Mouse (Mus musculus) spleen, postnatal 36 days (tissue): ENCODE data around the gene Spr.
"Not testable (repeated sequence)": the region's sequence is repeated elsewhere in the genome, so short reads cannot be mapped to it uniquely, and the experiment has no call there.

ENCODE experiments used
- DNase-seq, 2 experiments: peaks; one replicate each; pipeline ENCODE4 v3.0.0; 2022; ENCODE audit warnings: low spot score in 2 of 2, mixed read lengths in 1 of 2

Spr gene

DNA sequence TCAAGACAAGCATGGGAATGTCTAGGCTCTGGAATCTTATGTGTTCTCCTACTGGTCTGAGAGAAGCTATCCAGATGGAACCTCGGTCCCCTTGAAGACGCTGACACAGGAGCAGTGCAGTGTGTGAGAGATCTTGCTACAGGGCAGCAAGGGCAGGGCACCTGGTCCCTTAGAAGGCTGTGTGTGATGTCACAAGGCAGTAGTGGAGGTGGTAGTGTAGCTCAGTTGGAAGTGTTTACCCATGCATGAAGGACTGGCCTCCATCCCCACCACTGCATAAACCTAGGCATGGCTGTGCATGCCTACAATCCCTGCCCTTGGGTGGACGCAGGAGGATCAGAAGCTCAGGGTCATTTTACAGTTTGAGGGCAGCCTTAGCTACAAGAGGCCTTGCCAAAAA is 5.3 kb downstream of the Spr start:
- DNase-seq, result not testable (repeated sequence)

DNA sequence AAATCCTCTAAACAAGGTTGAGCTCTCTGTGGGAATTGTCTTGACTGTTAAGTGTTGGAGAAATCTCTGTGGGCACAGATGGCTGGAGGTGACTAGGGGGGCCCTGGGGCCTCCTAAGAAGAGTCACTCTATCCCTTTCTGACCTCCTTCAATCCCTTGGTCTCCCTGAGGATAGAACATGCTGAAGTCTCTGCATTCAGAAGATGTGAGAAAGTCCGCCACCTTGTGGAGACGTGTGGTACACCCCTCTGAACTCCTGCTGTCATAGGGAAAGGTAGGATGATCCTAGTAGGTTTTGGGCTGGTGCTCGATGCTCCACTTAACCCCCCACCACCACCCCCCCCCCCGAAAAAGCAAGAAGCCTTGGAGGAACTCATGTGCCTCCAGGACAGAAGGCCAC is 5.9 kb downstream of the Spr start:
- peak in 1 of 2 experiments; percentile 24 for DNase-seq

DNA sequence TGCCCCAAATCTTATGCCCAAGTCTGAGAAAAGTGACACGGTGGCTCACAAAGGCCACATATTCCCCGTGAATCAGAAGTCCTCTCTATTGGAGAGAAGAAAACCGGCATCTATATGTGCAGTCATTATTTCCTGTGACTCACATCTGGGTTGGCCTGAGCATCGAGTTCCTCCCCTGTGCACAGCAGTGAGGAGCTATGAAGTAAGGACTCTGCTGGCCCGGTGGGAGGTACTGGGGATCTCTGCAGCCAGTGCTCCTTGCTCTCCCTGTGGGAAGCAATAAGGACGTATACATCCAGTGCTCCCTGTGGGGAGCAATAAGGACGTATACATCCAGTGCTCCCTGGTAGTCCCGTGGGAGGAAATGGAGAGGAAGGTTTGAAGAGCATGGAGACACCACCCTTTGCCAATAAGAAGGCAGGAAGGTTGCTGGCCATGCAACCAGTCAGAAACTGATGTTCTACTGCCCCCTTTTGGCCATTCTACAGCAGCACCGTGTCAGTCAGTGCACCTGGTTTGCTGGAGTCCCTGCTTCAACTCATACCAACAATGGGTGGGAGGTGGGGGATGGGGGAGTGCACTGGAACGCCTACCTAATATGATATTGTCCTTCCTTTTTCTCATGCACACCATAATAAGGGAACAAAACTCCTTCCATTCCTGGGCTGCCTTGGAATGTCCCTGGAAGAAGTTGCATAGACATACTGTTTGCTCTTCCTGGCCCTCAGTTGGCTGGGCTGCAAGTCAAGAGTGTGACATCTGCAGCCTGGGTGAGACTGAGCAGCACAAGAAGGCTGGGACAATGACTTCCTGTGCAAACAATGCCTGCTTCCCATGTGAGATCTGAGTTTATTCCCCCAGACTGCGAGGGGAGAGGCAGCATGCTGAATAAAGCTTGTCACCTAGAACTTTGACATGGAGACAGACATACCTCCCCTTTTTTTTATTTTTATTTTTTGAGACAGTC is 19.7 kb downstream of the Spr start:
- peak; percentile 7 to 10 for DNase-seq

DNA sequence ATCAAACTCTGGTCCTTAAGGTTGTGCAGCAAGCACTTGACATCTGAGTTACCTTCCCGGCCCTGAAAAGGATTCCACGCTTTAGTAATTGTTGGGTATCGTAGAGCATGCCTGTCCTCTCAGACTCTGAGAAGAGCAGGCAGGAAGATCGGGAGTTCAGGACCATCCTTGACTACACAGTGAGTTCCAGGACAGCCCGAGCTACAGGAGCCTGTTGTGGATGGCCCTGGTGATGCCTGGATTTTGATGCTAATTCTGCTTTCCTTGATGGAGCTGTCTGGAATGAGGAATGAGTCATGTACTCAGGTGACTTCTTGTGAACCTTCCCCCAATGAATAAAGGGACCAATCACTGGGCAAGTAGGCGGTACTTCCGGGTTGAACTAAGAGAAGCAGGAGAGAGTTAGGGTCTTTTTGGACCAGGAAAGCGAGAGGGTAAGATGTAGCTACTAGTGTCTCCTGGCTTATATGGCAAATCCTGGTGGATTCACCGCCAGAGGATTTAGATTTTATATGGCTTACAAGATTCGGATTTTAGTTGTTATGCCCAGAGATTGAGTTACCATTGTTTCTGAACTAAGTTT is 32.4 kb downstream of the Spr start:
- no peak for DNase-seq

- no peak for DNase-seq
These were observed 34.2 kb downstream of the Spr start for GRCm38 (mm10) chr6:85103321-85103720.

- DNase-seq, result no peak
These were observed 41.1 kb downstream of the Spr start for GRCm38 (mm10) chr6:85096441-85096840.

DNA sequence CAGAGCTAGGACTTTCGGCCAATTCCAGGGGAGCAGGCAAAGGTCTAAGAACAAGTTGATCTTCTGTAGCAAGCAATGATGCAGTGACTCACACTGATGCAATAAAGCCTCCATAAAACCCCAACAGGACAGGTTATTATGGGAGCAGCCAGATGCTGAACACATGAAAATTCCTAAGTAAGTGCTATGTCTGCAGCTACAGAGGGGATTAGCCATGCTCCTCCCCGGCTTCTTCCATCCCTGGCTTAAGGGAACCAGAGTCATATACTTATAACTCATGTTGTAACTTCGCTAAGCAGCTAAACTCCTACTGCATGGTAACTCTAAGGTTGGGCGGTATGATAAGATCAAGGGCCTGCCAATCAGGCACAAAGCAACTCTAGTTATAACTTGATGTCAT is 50.1 kb downstream of the Spr start:
- DNase-seq, result no peak

DNA sequence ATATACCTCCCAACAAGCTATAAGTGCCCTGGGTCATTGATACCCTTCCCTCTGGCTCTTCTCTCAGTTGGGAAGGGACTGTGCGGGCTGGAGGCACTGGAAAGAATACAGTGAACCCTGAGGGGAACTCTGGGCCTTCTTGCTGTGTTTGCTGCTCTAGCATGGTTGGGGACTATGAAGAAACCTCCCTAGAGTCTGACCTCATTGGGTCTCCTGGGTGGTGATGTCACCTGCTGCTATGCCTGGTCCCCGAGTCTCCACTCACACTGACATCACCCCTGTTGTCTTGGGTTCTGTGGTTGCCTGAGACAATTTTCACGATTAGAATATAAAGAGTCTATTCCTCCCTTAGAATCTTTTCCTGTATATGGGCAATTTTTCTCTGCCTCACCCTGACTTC is 50.9 kb downstream of the Spr start:
- no peak for DNase-seq
